Comparison of ENCODE assay signal across 25 mouse cellular contexts in genomic region chr4:149871582-149871981, GRCm38 (mm10).
A peak's percentile ranks its signal among the peaks of the same experiment; 100 is the strongest.
DNase-seq lines count a peak whose midpoint lies in the region; ATAC-seq and TF ChIP-seq lines count a peak whose summit lies in the region.
"Had no signal": no experiment of that assay in that cellular context is flagged by ENCODE, and none has a peak within 500 bp of the region (broad histone marks: within the 10 kb centered on the region; RNA-seq: fewer than 3 reads in every experiment).

No protein-coding gene starts in this region.

- DNase-seq in kidney, adult 8-10 months = no peak
- no peak for DNase-seq in spleen, adult 2 months (ENCODE audit: low read depth in 1 of 2, low spot score in 2 of 2)
- DNase-seq in spleen, adult 18-20 months = no peak
- no peak for DNase-seq in embryo, embryonic 10 days (ENCODE audit: low spot score)
- no peak for DNase-seq in embryo, embryonic 11 days
- no peak for DNase-seq in forebrain, postnatal 0 days
- DNase-seq: adrenal gland, postnatal 14 days; cerebellum, adult 8-10 months; gastrocnemius, adult 2 months; heart, postnatal 4 days; kidney, adult 9 months; right cerebral cortex, adult 18-20 months; thymus, adult 2 months had no signal

- 0 out of 2 replicates have a peak, but pooled peaks cover 3% of the 10 kb centered on the region for H3K9me3 ChIP-seq in kidney, embryonic 16.5 days (ENCODE audit: low read length)
- H3K9me3 ChIP-seq in embryonic facial prominence, embryonic 12.5 days = no peaks in the 10 kb centered on the region
- H3K9me3 ChIP-seq in forebrain, postnatal 0 days (ENCODE audit: low read length) = no peaks in the 10 kb centered on the region
- H3K9me3 ChIP-seq: G1E; heart, embryonic 15.5 days; intestine, embryonic 15.5 days; limb, embryonic 15.5 days; midbrain, embryonic 15.5 days; neural tube, embryonic 15.5 days had no signal

- no peaks in the 10 kb centered on the region for H3K27me3 ChIP-seq in kidney, embryonic 16.5 days (ENCODE audit: insufficient read depth, low read length)
- no peaks in the 10 kb centered on the region for H3K27me3 ChIP-seq in spleen, adult 2 months (ENCODE audit: control insufficient read depth, insufficient read depth, low read length)
- no peaks in the 10 kb centered on the region for H3K27me3 ChIP-seq in embryonic facial prominence, embryonic 12.5 days
- H3K27me3 ChIP-seq in forebrain, postnatal 0 days (ENCODE audit: insufficient read depth, low read length) = no peaks in the 10 kb centered on the region
- H3K27me3 ChIP-seq: intestine, embryonic 15.5 days; limb, embryonic 15.5 days; midbrain, embryonic 15.5 days; neural tube, embryonic 15.5 days had no signal

- no peak for TF ChIP-seq POLR2A in spleen, adult 2 months (IDR thresholded peaks at IDR 0.05; ENCODE audit: low read depth, low read length)

- no peak for TF ChIP-seq CTCF in spleen, adult 2 months (IDR thresholded peaks at IDR 0.05; ENCODE audit: extremely low read depth, insufficient read depth, insufficient read length, insufficient replicate concordance)
- TF ChIP-seq CTCF in forebrain, postnatal 0 days (IDR thresholded peaks at IDR 0.05; ENCODE audit: low read depth) = no peak

- ATAC-seq in kidney, embryonic 16.5 days (ENCODE audit: low FRiP score, low TSS enrichment) = no peak
- no peak for ATAC-seq in embryonic facial prominence, embryonic 12.5 days (ENCODE audit: insufficient number of reproducible peaks, insufficient read depth, low FRiP score, low TSS enrichment)
- no peak for ATAC-seq in forebrain, postnatal 0 days
- ATAC-seq: intestine, embryonic 15.5 days; midbrain, embryonic 15.5 days had no signal

- H3K27ac ChIP-seq in kidney, embryonic 16.5 days (ENCODE audit: low read length) = peak overlapping the region; percentile 0; the same call in 1 of the 2 replicates
- 0 out of 2 replicates have a peak overlapping the region, but pooled peaks have one; percentile 24 for H3K27ac ChIP-seq in spleen, adult 2 months (ENCODE audit: insufficient read depth, low read length)
- 0 out of 2 replicates have a peak overlapping the region, but pooled peaks have one; percentile 23 for H3K27ac ChIP-seq in embryonic facial prominence, embryonic 12.5 days
- no peak overlapping the region for H3K27ac ChIP-seq in forebrain, postnatal 0 days (ENCODE audit: low read depth, low read length)
- H3K27ac ChIP-seq: gastrocnemius, adult 2 months; heart, embryonic 15.5 days; hindbrain, embryonic 14.5 days; intestine, embryonic 15.5 days; limb, embryonic 15.5 days; liver, embryonic 14.5 days; midbrain, embryonic 15.5 days; neural tube, embryonic 15.5 days; stomach, postnatal 0 days had no signal

- no peak overlapping the region for H3K4me2 ChIP-seq in kidney, embryonic 16.5 days (replicated peaks; ENCODE audit: low read depth, low read length)
- no peak overlapping the region for H3K4me2 ChIP-seq in embryonic facial prominence, embryonic 12.5 days (replicated peaks)
- H3K4me2 ChIP-seq in forebrain, postnatal 0 days (ENCODE audit: low read depth) = no peak overlapping the region
- H3K4me2 ChIP-seq: heart, embryonic 15.5 days; hindbrain, embryonic 14.5 days; intestine, embryonic 15.5 days; limb, embryonic 15.5 days; midbrain, embryonic 15.5 days; neural tube, embryonic 15.5 days had no signal

- WGBS in kidney, embryonic 16.5 days = 29% methylated on average over 7 of the region's 7 CpGs
- WGBS in spleen, adult 2 months = 35% methylated on average over 7 of the region's 7 CpGs
- 64% methylated on average over 7 of the region's 7 CpGs for WGBS in embryonic facial prominence, embryonic 12.5 days
- 84% methylated on average over 7 of the region's 7 CpGs for WGBS in forebrain, postnatal 0 days

- H3K9ac ChIP-seq in kidney, embryonic 16.5 days (replicated peaks; ENCODE audit: low read length) = no peak overlapping the region
- no peak overlapping the region for H3K9ac ChIP-seq in embryonic facial prominence, embryonic 12.5 days
- no peak overlapping the region for H3K9ac ChIP-seq in forebrain, postnatal 0 days
- H3K9ac ChIP-seq: heart, embryonic 15.5 days; hindbrain, embryonic 14.5 days; intestine, embryonic 15.5 days; limb, embryonic 15.5 days; liver, embryonic 14.5 days; midbrain, embryonic 15.5 days; neural tube, embryonic 15.5 days had no signal

- H3K36me3 ChIP-seq in kidney, embryonic 16.5 days (ENCODE audit: insufficient read depth, low read length) = no peaks in the 10 kb centered on the region
- no peaks in the 10 kb centered on the region for H3K36me3 ChIP-seq in spleen, adult 2 months (ENCODE audit: control insufficient read depth, insufficient read depth, low read length)
- H3K36me3 ChIP-seq in embryonic facial prominence, embryonic 12.5 days = no peaks in the 10 kb centered on the region
- no peaks in the 10 kb centered on the region for H3K36me3 ChIP-seq in forebrain, postnatal 0 days (ENCODE audit: insufficient read depth)
- H3K36me3 ChIP-seq: G1E; heart, embryonic 15.5 days; intestine, embryonic 15.5 days; limb, embryonic 15.5 days; midbrain, embryonic 15.5 days; neural tube, embryonic 15.5 days had no signal

- H3K4me1 ChIP-seq in kidney, embryonic 16.5 days (ENCODE audit: insufficient read depth, low read length) = peaks cover 63% of the 10 kb centered on the region
- no peaks in the 10 kb centered on the region; the same call in 1 of the 2 replicates for H3K4me1 ChIP-seq in spleen, adult 2 months (ENCODE audit: control insufficient read depth, insufficient read depth, insufficient read length)
- peaks cover 37% of the 10 kb centered on the region for H3K4me1 ChIP-seq in embryonic facial prominence, embryonic 12.5 days
- no peaks in the 10 kb centered on the region for H3K4me1 ChIP-seq in forebrain, postnatal 0 days (ENCODE audit: insufficient read depth)

- no peak overlapping the region for H3K4me3 ChIP-seq in kidney, embryonic 16.5 days (ENCODE audit: low read length)
- no peak overlapping the region for H3K4me3 ChIP-seq in spleen, adult 2 months (ENCODE audit: extremely low read depth, insufficient read depth, insufficient read length)
- no peak overlapping the region for H3K4me3 ChIP-seq in embryonic facial prominence, embryonic 12.5 days
- no peak overlapping the region for H3K4me3 ChIP-seq in forebrain, postnatal 0 days (ENCODE audit: low read depth, low read length)
- H3K4me3 ChIP-seq: gastrocnemius, adult 2 months; heart, embryonic 15.5 days; intestine, embryonic 15.5 days; limb, embryonic 15.5 days; midbrain, embryonic 15.5 days; myocyte; neural tube, embryonic 15.5 days had no signal
